Mouse (Mus musculus): ENCODE data around the gene Bace1.

GRCm38 (mm10) chr9:45861813-45862212, 23.4 kb downstream of the Bace1 start:
- TF ChIP-seq CTCF (IDR thresholded peaks at IDR 0.05; ENCODE audit: low read depth, low read length) (no peak), POLR2AphosphoS5 (IDR thresholded peaks at IDR 0.05; ENCODE audit: insufficient replicate concordance, low read depth, low read length) (no peak), GATA2 (IDR thresholded peaks at IDR 0.05; ENCODE audit: borderline replicate concordance, low read depth, low read length) (no peak), TAL1 (conservative IDR thresholded peaks at IDR 0.05; ENCODE audit: low read depth, low read length) (no peak)
